Mouse (Mus musculus) stomach, embryonic 14.5 days (tissue): ENCODE measurements at regions not wholly inside any gene's neighbourhood (a gene's known extent, or its start where the extent isn't known, plus 50 kb on each side); places are given as distances from the start of the nearest gene placed in this dataset.

ENCODE experiments used
- ATAC-seq: fragments of 200-750 bp; cut with Nextera tagmentation; 2 replicates; pipeline ENCODE4 v1.8.0; 2017; ENCODE audit warnings: low read depth, moderate TSS enrichment; ENCODE audit not compliant: insufficient number of reproducible peaks, insufficient read depth, low FRiP score
- H3K27ac ChIP-seq: fragments of 300-500 bp; sonication (generic); 2 replicates; pipeline ENCODE4 v1.5.1; 2014; ENCODE audit warnings: mild to moderate bottlenecking, low read length, moderate library complexity, mixed read lengths
- H3K27me3 ChIP-seq: fragments of 300-500 bp; sonication (generic); 2 replicates; pipeline ENCODE4 v1.6.1; 2014; ENCODE audit warnings: low read length, control low read depth, mixed read lengths; ENCODE audit not compliant: control insufficient read depth, insufficient read depth
- H3K36me3 ChIP-seq: fragments of 300-500 bp; sonication (generic); 2 replicates; pipeline ENCODE4 v1.6.1; 2014; ENCODE audit warnings: mild to moderate bottlenecking, control low read depth, low read length, moderate library complexity, mixed read lengths; ENCODE audit not compliant: control insufficient read depth, insufficient read depth
- H3K4me1 ChIP-seq: fragments of 300-500 bp; sonication (generic); 2 replicates; pipeline ENCODE4 v1.6.1; 2014; ENCODE audit warnings: low read length, control low read depth, mixed read lengths; ENCODE audit not compliant: control insufficient read depth, insufficient read depth
- H3K4me2 ChIP-seq: fragments of 300-500 bp; sonication (generic); replicated peaks from 2 replicates; pipeline ENCODE4 v1.6.1; 2014; ENCODE audit warnings: low read depth, low read length, control low read depth
- H3K4me3 ChIP-seq: fragments of 300-500 bp; sonication (generic); 2 replicates; pipeline ENCODE4 v1.5.1; 2014; ENCODE audit warnings: low read depth, low read length, control low read depth
- H3K9ac ChIP-seq: fragments of 300-500 bp; sonication (generic); replicated peaks from 2 replicates; pipeline ENCODE4 v1.6.1; 2014; ENCODE audit warnings: low read depth, mild to moderate bottlenecking, control low read depth, low read length, moderate library complexity, mixed read lengths
- H3K9me3 ChIP-seq: fragments of 300-500 bp; sonication (generic); 2 replicates; pipeline ENCODE4 v1.6.1; 2016; ENCODE audit warnings: low read depth, low read length, control low read depth; ENCODE audit not compliant: control insufficient read depth
- WGBS: fragments of 180-500 bp; shearing (Covaris S2); extraction: QIAGEN DNeasy Blood & Tissue Kit; methylation state at CpG from one replicate; pipeline ENCODE4 v1.1.7; 2014; 5-methylcytosine and 5-hydroxymethylcytosine counted together

DNA sequence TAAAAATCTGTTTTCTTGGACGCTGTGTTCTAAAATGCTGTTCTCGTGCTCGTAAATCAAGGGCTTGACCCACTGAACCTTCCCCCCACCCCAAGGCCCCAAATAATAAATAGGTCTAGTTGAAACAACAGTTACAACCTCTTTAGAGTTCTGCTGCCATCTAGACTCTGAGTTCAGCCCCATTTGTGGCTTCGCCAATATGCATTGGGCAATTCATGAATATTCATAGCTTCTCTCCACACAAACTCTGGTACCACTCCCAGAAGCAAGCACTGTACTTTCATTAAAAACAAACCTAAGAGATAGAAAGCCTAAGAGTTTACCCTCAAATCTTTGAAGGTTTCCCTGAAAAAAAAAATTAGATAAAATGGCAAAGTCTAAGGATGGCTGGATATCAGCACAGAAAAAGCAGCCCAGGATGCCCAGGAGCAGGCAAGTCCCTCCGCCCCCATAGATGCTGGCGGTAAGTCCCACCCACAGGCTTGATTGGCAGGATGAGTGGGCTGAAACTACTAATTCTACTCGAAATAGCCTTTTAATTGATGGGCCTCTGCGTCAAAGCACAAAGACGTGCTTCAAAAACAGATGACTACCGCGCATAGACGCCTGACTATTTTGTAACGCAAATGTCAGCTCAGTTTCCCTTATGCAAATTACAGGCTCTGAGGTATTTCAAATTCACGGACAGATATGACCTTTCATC, 106.0 kb upstream of the Sh3bp4 start:
- no peaks in the 10 kb centered on the region for H3K9me3 ChIP-seq
- H3K27me3 ChIP-seq = no peaks in the 10 kb centered on the region
- no peak overlapping the region for H3K4me2 ChIP-seq
- WGBS = 78% methylated on average over 14 of the region's 14 CpGs
- no peak overlapping the region for H3K4me3 ChIP-seq
- ATAC-seq = no peak
- 0 out of 2 replicates have a peak, but pooled peaks cover 4% of the 10 kb centered on the region for H3K4me1 ChIP-seq
- H3K36me3 ChIP-seq = no peaks in the 10 kb centered on the region
- no peak overlapping the region for H3K27ac ChIP-seq
- H3K9ac ChIP-seq = no peak overlapping the region

DNA sequence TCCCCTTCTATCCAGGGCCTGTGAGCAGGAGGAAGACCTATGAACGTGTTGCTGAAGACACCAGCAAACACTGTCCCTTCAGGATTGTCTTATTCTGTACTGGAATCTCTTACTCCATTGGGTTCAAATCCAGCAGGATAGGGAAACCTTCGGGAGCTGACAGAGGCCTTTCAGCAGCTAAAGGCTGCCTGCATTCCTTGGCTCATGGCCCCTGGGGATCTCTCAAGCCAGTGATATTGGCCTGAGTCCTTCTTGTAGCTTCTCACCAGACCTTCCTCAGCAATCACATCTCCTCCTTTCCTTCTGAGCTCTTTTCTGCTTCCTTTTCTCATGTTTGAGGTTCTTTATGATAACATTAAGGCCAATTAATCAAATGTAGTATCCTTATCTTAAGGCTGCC, 103.8 kb upstream of the Sh3bp4 start:
- Histone ChIP-seq H3K36me3 (no peaks in the 10 kb centered on the region), H3K4me2 (no peak overlapping the region), H3K4me3 (no peak overlapping the region), H3K9ac (no peak overlapping the region), H3K9me3 (no peaks in the 10 kb centered on the region), H3K27ac (no peak overlapping the region), H3K27me3 (no peaks in the 10 kb centered on the region), H3K4me1 (0 out of 2 replicates have a peak, but pooled peaks cover 4% of the 10 kb centered on the region)
- WGBS = 73% methylated on average over 2 of the region's 2 CpGs
- no peak for ATAC-seq

DNA sequence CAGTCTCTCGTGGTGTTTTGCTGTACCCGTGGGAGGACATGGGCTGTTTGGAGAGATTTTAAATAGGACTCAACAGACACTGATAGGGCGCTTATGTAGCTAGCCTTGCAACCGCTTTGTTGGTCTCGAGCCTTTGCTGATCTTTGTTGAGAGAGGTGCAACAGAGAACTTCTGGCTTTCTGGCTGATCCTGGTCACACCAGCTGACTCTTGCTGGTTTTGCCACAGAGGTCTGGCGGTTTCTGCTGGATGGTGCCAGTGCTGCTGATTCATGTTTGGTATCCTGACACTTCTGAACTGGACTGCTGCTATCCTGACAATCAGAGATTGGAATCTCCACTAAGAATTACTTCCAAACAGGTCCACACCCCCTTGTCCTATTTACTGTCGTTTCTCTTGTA, 102.1 kb upstream of the Sh3bp4 start:
- Histone ChIP-seq H3K4me2 (no peak overlapping the region), H3K27ac (no peak overlapping the region), H3K4me3 (no peak overlapping the region), H3K9me3 (no peaks in the 10 kb centered on the region), H3K4me1 (0 out of 2 replicates have a peak, but pooled peaks cover 4% of the 10 kb centered on the region), H3K9ac (no peak overlapping the region), H3K36me3 (no peaks in the 10 kb centered on the region), H3K27me3 (no peaks in the 10 kb centered on the region)
- no peak for ATAC-seq
- 74% methylated on average over 7 of the region's 7 CpGs for whole genome bisulfite sequencing

DNA sequence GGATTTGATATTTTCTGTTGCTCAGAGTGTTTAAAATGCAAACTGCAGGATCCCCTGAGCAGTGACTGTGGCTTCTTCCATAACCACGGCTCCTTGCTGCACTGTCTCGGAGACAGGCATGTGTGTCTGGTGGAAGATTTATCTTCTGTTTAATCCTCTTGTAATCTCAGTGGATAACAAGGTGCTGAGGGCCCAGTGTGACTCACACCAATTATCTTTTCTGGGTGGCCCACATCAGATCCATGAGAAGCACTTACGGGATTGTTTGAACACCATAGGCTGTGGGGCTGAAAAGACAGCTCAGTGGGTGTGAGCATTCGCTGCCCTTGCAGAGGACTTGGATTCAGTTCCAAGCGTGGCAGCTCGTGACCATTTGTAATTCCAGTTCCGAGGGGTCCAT, 101.2 kb upstream of the Sh3bp4 start:
- H3K4me3 ChIP-seq = no peak overlapping the region
- ATAC-seq = no peak
- no peak overlapping the region for H3K4me2 ChIP-seq
- H3K4me1 ChIP-seq = 0 out of 2 replicates have a peak, but pooled peaks cover 4% of the 10 kb centered on the region
- H3K27me3 ChIP-seq = no peaks in the 10 kb centered on the region
- no peaks in the 10 kb centered on the region for H3K9me3 ChIP-seq
- H3K36me3 ChIP-seq = no peaks in the 10 kb centered on the region
- H3K9ac ChIP-seq = no peak overlapping the region
- WGBS = 57% methylated on average over 7 of the region's 7 CpGs
- H3K27ac ChIP-seq = no peak overlapping the region

DNA sequence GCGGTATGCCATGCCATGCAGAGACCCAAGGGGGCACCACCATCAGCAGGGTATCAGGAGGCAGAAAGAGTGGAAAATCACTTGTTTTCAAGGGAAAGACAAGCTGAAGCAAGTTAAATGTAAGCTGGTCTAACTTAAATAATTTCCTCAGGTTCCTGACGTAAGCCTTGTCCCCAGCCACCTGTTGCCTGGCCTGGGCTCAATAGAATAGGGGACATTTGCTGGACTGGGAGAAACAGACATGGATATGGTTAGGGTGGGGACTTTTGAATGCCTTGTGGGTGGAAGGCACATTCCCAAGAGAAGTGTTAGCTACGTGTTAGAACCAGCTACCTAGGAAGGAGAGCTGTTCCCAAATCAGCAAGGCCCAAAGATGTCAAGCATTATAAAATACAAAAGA, 100.6 kb upstream of the Sh3bp4 start:
- Histone ChIP-seq H3K4me2 (no peak overlapping the region), H3K9me3 (no peaks in the 10 kb centered on the region), H3K4me3 (no peak overlapping the region), H3K27me3 (no peaks in the 10 kb centered on the region), H3K27ac (no peak overlapping the region), H3K4me1 (0 out of 2 replicates have a peak, but pooled peaks cover 4% of the 10 kb centered on the region), H3K9ac (no peak overlapping the region), H3K36me3 (no peaks in the 10 kb centered on the region)
- 91% methylated on average over 3 of the region's 3 CpGs for WGBS
- no peak for ATAC-seq

DNA sequence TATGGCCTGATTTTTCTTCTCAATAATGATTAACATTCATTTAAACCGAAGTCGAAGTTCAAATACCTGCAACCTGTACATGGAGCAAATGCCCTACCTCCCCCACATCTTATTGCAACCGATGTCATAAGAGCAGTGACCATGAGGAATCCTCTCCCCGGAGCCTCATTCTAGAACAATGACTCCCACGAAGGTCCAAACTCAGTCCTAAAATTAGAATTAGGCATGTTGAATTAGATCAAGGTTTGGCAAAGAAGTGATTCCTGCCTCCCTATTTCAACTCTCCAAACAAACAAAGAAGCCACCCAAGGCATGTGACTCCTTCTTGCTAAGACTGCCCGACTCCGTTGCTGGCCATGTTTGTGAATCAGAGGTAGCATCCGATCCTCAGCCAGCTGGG, 94.1 kb upstream of the Sh3bp4 start:
- Histone ChIP-seq H3K27me3 (no peaks in the 10 kb centered on the region), H3K36me3 (no peaks in the 10 kb centered on the region), H3K9ac (no peak overlapping the region), H3K4me1 (no peaks in the 10 kb centered on the region), H3K9me3 (no peaks in the 10 kb centered on the region), H3K27ac (no peak overlapping the region), H3K4me3 (no peak overlapping the region), H3K4me2 (no peak overlapping the region)
- ATAC-seq = no peak
- WGBS = 88% methylated on average over 8 of the region's 8 CpGs

DNA sequence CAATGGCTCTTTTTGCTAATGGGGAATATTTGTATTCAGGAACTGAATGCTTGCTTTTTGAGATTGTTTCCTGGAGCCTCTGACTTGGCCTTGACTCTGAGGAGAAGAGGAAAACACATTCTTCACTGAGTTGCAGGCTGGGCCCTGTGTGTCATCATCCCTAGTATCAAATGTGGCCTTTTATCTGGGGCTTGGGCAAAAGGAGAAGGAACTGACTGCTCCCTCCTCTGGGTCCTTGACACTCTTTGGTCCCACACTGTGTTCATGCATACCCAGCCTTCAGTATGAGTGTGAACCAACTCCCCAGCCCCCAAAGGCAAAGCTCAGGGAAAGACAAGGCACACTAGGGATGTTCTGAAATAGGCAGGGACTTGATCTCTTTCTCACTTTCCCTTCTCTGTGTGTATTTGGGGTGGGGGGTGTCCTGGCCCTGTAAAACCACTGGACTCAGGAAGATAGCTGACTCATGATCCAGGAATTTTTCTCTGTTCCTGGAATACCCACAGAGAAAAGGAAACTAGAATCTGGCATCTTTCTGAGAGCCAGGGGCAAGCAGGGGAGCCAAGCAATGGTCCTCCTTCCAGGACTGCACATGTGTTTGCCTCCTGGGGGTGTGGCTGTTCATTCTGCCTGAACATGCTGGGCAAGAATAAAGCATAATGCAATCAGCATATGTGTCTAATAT, 82.1 kb upstream of the Sh3bp4 start:
- Histone ChIP-seq H3K27ac (no peak overlapping the region), H3K4me2 (no peak overlapping the region), H3K27me3 (no peaks in the 10 kb centered on the region), H3K9ac (no peak overlapping the region), H3K4me3 (no peak overlapping the region), H3K36me3 (no peaks in the 10 kb centered on the region), H3K4me1 (no peaks in the 10 kb centered on the region), H3K9me3 (no peaks in the 10 kb centered on the region)
- no peak for ATAC-seq

DNA sequence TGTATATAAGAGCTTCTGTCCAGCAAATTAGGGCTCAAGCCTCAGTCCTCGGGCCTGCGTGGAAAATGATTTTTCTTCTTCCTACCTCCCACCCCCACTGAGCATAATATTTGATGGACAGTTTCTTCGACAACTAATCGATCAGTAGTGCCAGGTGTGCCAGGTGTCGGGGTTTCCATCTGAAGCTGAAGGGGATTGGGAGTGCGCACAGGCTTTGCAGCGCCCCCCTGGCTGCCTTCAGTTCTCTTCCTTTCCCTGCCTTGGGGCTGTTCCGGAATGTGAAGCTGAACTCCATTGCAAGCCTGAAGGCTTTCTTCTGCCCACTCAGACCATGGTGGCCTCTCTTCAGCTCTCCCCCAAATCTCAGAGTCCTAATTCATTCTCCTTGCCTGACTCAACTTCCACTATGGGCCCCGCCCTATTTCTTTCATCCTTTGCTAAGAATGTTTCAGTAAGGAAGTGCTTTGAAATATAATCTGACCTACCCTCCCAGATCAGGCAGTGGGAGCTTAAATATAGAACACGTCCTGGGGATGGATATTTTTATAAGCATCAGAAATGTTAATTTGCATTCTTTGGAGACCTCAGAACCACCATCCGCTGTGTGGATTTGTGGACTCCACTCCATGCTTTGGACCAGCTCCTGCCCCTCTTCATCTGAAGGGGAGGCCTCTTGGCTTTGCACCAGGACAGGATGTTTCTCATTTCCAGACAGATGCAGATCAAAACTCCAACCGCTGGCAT, 75.5 kb upstream of the Sh3bp4 start:
- no peaks in the 10 kb centered on the region for H3K36me3 ChIP-seq
- 54% methylated on average over 12 of the region's 12 CpGs for WGBS
- no peak for ATAC-seq
- 0 out of 2 replicates have a peak, but pooled peaks cover 4% of the 10 kb centered on the region for H3K4me1 ChIP-seq
- no peak overlapping the region for H3K27ac ChIP-seq
- no peaks in the 10 kb centered on the region for H3K27me3 ChIP-seq
- H3K4me3 ChIP-seq = no peak overlapping the region
- H3K9ac ChIP-seq = no peak overlapping the region
- H3K9me3 ChIP-seq = no peaks in the 10 kb centered on the region
- no peak overlapping the region for H3K4me2 ChIP-seq
